Mouse (Mus musculus) testis, adult 2 months (tissue): ENCODE data around the gene Thegl.

Experiments
- CTCF ChIP-seq: fragments of 200-500 bp; IDR thresholded peaks from 2 replicates; pipeline ENCODE4 v1.5.1; 2012; ENCODE audit warnings: low read depth, mild to moderate bottlenecking, inconsistent platforms, low read length, moderate library complexity; ENCODE audit not compliant: control insufficient read depth, insufficient read depth, insufficient replicate concordance
- POLR2A ChIP-seq: fragments of 200-500 bp; IDR thresholded peaks from 2 replicates; pipeline ENCODE4 v1.6.1; 2012; ENCODE audit warnings: low read depth, mild to moderate bottlenecking, inconsistent platforms, low read length, moderate library complexity; ENCODE audit not compliant: control insufficient read depth

GRCm38 (mm10) chr5:77061372-77062038, 45.7 kb downstream of the Thegl start:
- TF ChIP-seq POLR2A (no peak), CTCF (peak; percentile 94; the same call in 1 of the 2 replicates)
